Comparison of ENCODE assay signal across 19 mouse cellular contexts in genomic region chr4:109296510-109296909, GRCm38 (mm10).
"Had no signal": no experiment of that assay in that cellular context is flagged by ENCODE, and none has a peak within 500 bp of the region (broad histone marks: within the 10 kb centered on the region; RNA-seq: fewer than 3 reads in every experiment).

No protein-coding gene starts in this region.

- DNase-seq: kidney, adult 11 months; kidney, adult 9 months; kidney, postnatal 14 days; kidney, postnatal 4 days; left cerebral cortex, postnatal 4 days; liver, postnatal 0 days; lung, embryonic 14.5 days; lung, postnatal 36 days; thymus, adult 2 months; thymus, postnatal 14 days; thymus, postnatal 4 days had no signal

- H3K4me1 ChIP-seq: intestine, embryonic 15.5 days; limb, embryonic 12.5 days; limb, embryonic 15.5 days; midbrain, embryonic 12.5 days; midbrain, embryonic 15.5 days; neural tube, embryonic 13.5 days had no signal

- ATAC-seq: intestine, embryonic 15.5 days; liver, postnatal 0 days; lung, postnatal 0 days; midbrain, embryonic 15.5 days had no signal

- H3K27me3 ChIP-seq: intestine, embryonic 15.5 days; limb, embryonic 12.5 days; limb, embryonic 15.5 days; midbrain, embryonic 12.5 days; midbrain, embryonic 15.5 days; neural tube, embryonic 13.5 days had no signal

- H3K36me3 ChIP-seq: intestine, embryonic 15.5 days; limb, embryonic 15.5 days; midbrain, embryonic 12.5 days; midbrain, embryonic 15.5 days; neural tube, embryonic 13.5 days had no signal

- H3K9me3 ChIP-seq: intestine, embryonic 15.5 days; limb, embryonic 12.5 days; limb, embryonic 15.5 days; midbrain, embryonic 12.5 days; midbrain, embryonic 15.5 days; neural tube, embryonic 13.5 days had no signal

- H3K9ac ChIP-seq: intestine, embryonic 15.5 days; limb, embryonic 12.5 days; limb, embryonic 15.5 days; liver, embryonic 14.5 days; liver, postnatal 0 days; lung, embryonic 14.5 days; midbrain, embryonic 12.5 days; midbrain, embryonic 15.5 days; neural tube, embryonic 13.5 days had no signal

- H3K4me3 ChIP-seq: intestine, embryonic 15.5 days; limb, embryonic 12.5 days; limb, embryonic 15.5 days; midbrain, embryonic 12.5 days; midbrain, embryonic 15.5 days; neural tube, embryonic 13.5 days had no signal

- H3K27ac ChIP-seq: intestine, embryonic 15.5 days; limb, embryonic 12.5 days; limb, embryonic 15.5 days; liver, embryonic 14.5 days; midbrain, embryonic 12.5 days; midbrain, embryonic 15.5 days; neural tube, embryonic 13.5 days had no signal
